Mouse (Mus musculus): Measurements from ENCODE around the gene Sapcd2. TPM values are rescaled to one million over a fixed set of nuclear protein-coding genes. Genes with fewer than 3 reads are reported as not detected.

Gene Sapcd2
- 47.9 and 53.3 TPM in 2 replicates for polyA plus RNA-seq (2014; fragmentation: Nextera tagmentation; extraction: Ambion mirVana)

GRCm38 (mm10) chr2:25371764-25372643 lies at the start of gene Sapcd2:
Sapcd2 (plus strand) TSS chr2:25372321.
- H3K27me3 ChIP-seq (ENCODE audit: control insufficient read depth, insufficient read depth, low read length) = no peaks in the 10 kb centered on the region
- peaks cover 24% of the 10 kb centered on the region for H3K4me1 ChIP-seq (ENCODE audit: control insufficient read depth, insufficient read depth, low read length)
- peaks cover 8% of the 10 kb centered on the region for H3K36me3 ChIP-seq (ENCODE audit: control insufficient read depth, insufficient read depth, low read length)
- DNase-seq (ENCODE audit: low spot score, missing footprints) (peak; percentile 97), ATAC-seq (ENCODE audit: low FRiP score) (peak; percentile 95)
- H3K27ac ChIP-seq (ENCODE audit: low read depth, low read length) = peak within 1 kb of the TSS; percentile 80
- no peaks in the 10 kb centered on the region for H3K9me3 ChIP-seq (ENCODE audit: control insufficient read depth, low read length)
- H3K4me2 ChIP-seq = peak within 1 kb of the TSS; percentile 87
- peak within 1 kb of the TSS; percentile 85 for H3K9ac ChIP-seq (ENCODE audit: low read length)
- H3K4me3 ChIP-seq (ENCODE audit: low read depth, low read length) = peak within 1 kb of the TSS; percentile 86
- WGBS = under 1% methylated on average over 65 of the region's 65 CpGs

- DNase-seq (ENCODE audit: low spot score, missing footprints) (no peak), ATAC-seq (ENCODE audit: low FRiP score) (no peak)
- H3K4me1 ChIP-seq (ENCODE audit: control insufficient read depth, insufficient read depth, low read length) = no peaks in the 10 kb centered on the region
- no peak overlapping the region for H3K27ac ChIP-seq (ENCODE audit: low read depth, low read length)
- no peak overlapping the region for H3K4me3 ChIP-seq (ENCODE audit: low read depth, low read length)
- no peaks in the 10 kb centered on the region for H3K9me3 ChIP-seq (ENCODE audit: control insufficient read depth, low read length)
- no peak overlapping the region for H3K9ac ChIP-seq (ENCODE audit: low read length)
- 73% methylated on average over 2 of the region's 2 CpGs for WGBS
- no peaks in the 10 kb centered on the region for H3K36me3 ChIP-seq (ENCODE audit: control insufficient read depth, insufficient read depth, low read length)
- peaks cover 1% of the 10 kb centered on the region for H3K27me3 ChIP-seq (ENCODE audit: control insufficient read depth, insufficient read depth, low read length)
- no peak overlapping the region for H3K4me2 ChIP-seq
Observed at GRCm38 (mm10) chr2:25326036-25326435, 46.1 kb upstream of the Sapcd2 start.

GRCm38 (mm10) chr2:25328440-25328839 lies 43.7 kb upstream of the Sapcd2 start:
- no peak for DNase-seq (ENCODE audit: low spot score, missing footprints)
- Histone ChIP-seq H3K4me3 (ENCODE audit: low read depth, low read length) (no peak overlapping the region), H3K27me3 (ENCODE audit: control insufficient read depth, insufficient read depth, low read length) (no peaks in the 10 kb centered on the region), H3K4me2 (no peak overlapping the region), H3K27ac (ENCODE audit: low read depth, low read length) (no peak overlapping the region), H3K36me3 (ENCODE audit: control insufficient read depth, insufficient read depth, low read length) (no peaks in the 10 kb centered on the region), H3K9ac (ENCODE audit: low read length) (no peak overlapping the region), H3K4me1 (ENCODE audit: control insufficient read depth, insufficient read depth, low read length) (peaks cover 4% of the 10 kb centered on the region), H3K9me3 (ENCODE audit: control insufficient read depth, low read length) (no peaks in the 10 kb centered on the region)
- no peak for ATAC-seq (ENCODE audit: low FRiP score)
- 36% methylated on average over 7 of the region's 7 CpGs for WGBS

GRCm38 (mm10) chr2:25331470-25331869 lies 40.7 kb upstream of the Sapcd2 start:
- H3K9me3 ChIP-seq (ENCODE audit: control insufficient read depth, low read length) = no peaks in the 10 kb centered on the region
- no peak overlapping the region for H3K27ac ChIP-seq (ENCODE audit: low read depth, low read length)
- H3K4me1 ChIP-seq (ENCODE audit: control insufficient read depth, insufficient read depth, low read length) = peaks cover 7% of the 10 kb centered on the region
- peak overlapping the region; percentile 50 for H3K4me2 ChIP-seq
- peak overlapping the region; percentile 87 for H3K9ac ChIP-seq (ENCODE audit: low read length)
- no peak for DNase-seq (ENCODE audit: low spot score, missing footprints)
- H3K27me3 ChIP-seq (ENCODE audit: control insufficient read depth, insufficient read depth, low read length) = no peaks in the 10 kb centered on the region
- no peak for ATAC-seq (ENCODE audit: low FRiP score)
- 63% methylated on average over 9 of the region's 9 CpGs for WGBS
- peak overlapping the region; percentile 90 for H3K4me3 ChIP-seq (ENCODE audit: low read depth, low read length)
- H3K36me3 ChIP-seq (ENCODE audit: control insufficient read depth, insufficient read depth, low read length) = peaks cover 8% of the 10 kb centered on the region

- peak within 1 kb of the TSS; percentile 87 for H3K9ac ChIP-seq (ENCODE audit: low read length)
- H3K9me3 ChIP-seq (ENCODE audit: control insufficient read depth, low read length) = no peaks in the 10 kb centered on the region
- WGBS = under 1% methylated on average over 78 of the region's 78 CpGs
- peaks cover 13% of the 10 kb centered on the region for H3K36me3 ChIP-seq (ENCODE audit: control insufficient read depth, insufficient read depth, low read length)
- peak within 1 kb of the TSS; percentile 90 for H3K4me3 ChIP-seq (ENCODE audit: low read depth, low read length)
- H3K27ac ChIP-seq (ENCODE audit: low read depth, low read length) = peak within 1 kb of the TSS; percentile 73
- peak; percentile 99 for ATAC-seq (ENCODE audit: low FRiP score)
- peak within 1 kb of the TSS; percentile 90 for H3K4me2 ChIP-seq
- peak; percentile 100 for DNase-seq (ENCODE audit: low spot score, missing footprints)
- no peaks in the 10 kb centered on the region for H3K27me3 ChIP-seq (ENCODE audit: control insufficient read depth, insufficient read depth, low read length)
- H3K4me1 ChIP-seq (ENCODE audit: control insufficient read depth, insufficient read depth, low read length) = peaks cover 7% of the 10 kb centered on the region
Observed at GRCm38 (mm10) chr2:25332286-25333160, 39.6 kb upstream of the Sapcd2 start, which contains the start of gene Man1b1. Man1b1 (plus strand) TSS chr2:25332338.

GRCm38 (mm10) chr2:25333569-25333968 lies 38.6 kb upstream of the Sapcd2 start:
- DNase-seq (ENCODE audit: low spot score, missing footprints) = no peak
- Histone ChIP-seq H3K36me3 (ENCODE audit: control insufficient read depth, insufficient read depth, low read length) (peaks cover 20% of the 10 kb centered on the region), H3K27me3 (ENCODE audit: control insufficient read depth, insufficient read depth, low read length) (no peaks in the 10 kb centered on the region), H3K9me3 (ENCODE audit: control insufficient read depth, low read length) (no peaks in the 10 kb centered on the region), H3K4me1 (ENCODE audit: control insufficient read depth, insufficient read depth, low read length) (peaks cover 7% of the 10 kb centered on the region), H3K4me2 (peak overlapping the region; percentile 90), H3K9ac (ENCODE audit: low read length) (peak overlapping the region; percentile 87), H3K27ac (ENCODE audit: low read depth, low read length) (no peak overlapping the region), H3K4me3 (ENCODE audit: low read depth, low read length) (peak overlapping the region; percentile 90)
- WGBS = 84% methylated on average over 2 of the region's 2 CpGs
- ATAC-seq (ENCODE audit: low FRiP score) = no peak

- Histone ChIP-seq H3K4me2 (no peak overlapping the region), H3K27me3 (ENCODE audit: control insufficient read depth, insufficient read depth, low read length) (no peaks in the 10 kb centered on the region), H3K27ac (ENCODE audit: low read depth, low read length) (no peak overlapping the region), H3K9me3 (ENCODE audit: control insufficient read depth, low read length) (no peaks in the 10 kb centered on the region), H3K4me1 (ENCODE audit: control insufficient read depth, insufficient read depth, low read length) (peaks cover 4% of the 10 kb centered on the region), H3K9ac (ENCODE audit: low read length) (no peak overlapping the region), H3K4me3 (ENCODE audit: low read depth, low read length) (no peak overlapping the region), H3K36me3 (ENCODE audit: control insufficient read depth, insufficient read depth, low read length) (peaks cover 35% of the 10 kb centered on the region)
- WGBS = 96% methylated on average over 6 of the region's 6 CpGs
- no peak for DNase-seq (ENCODE audit: low spot score, missing footprints)
- ATAC-seq (ENCODE audit: low FRiP score) = no peak
Observed at GRCm38 (mm10) chr2:25338303-25338702, 33.8 kb upstream of the Sapcd2 start.

- Histone ChIP-seq H3K4me2 (no peak overlapping the region), H3K36me3 (ENCODE audit: control insufficient read depth, insufficient read depth, low read length) (peaks cover 46% of the 10 kb centered on the region), H3K9ac (ENCODE audit: low read length) (no peak overlapping the region)
Observed at GRCm38 (mm10) chr2:25348162-25348561, 24.0 kb upstream of the Sapcd2 start.

More at GRCm38 (mm10) chr2:25348162-25348561, 24.0 kb upstream of the Sapcd2 start:
- no peaks in the 10 kb centered on the region for H3K4me1 ChIP-seq (ENCODE audit: control insufficient read depth, insufficient read depth, low read length)
- H3K4me3 ChIP-seq (ENCODE audit: low read depth, low read length) = no peak overlapping the region
- DNase-seq (ENCODE audit: low spot score, missing footprints) (no peak), ATAC-seq (ENCODE audit: low FRiP score) (no peak)
- 92% methylated on average over 7 of the region's 7 CpGs for WGBS
- no peak overlapping the region for H3K27ac ChIP-seq (ENCODE audit: low read depth, low read length)
- no peaks in the 10 kb centered on the region for H3K9me3 ChIP-seq (ENCODE audit: control insufficient read depth, low read length)
- no peaks in the 10 kb centered on the region for H3K27me3 ChIP-seq (ENCODE audit: control insufficient read depth, insufficient read depth, low read length)
